Mouse (Mus musculus) embryo, embryonic 10.5 days (tissue): ENCODE measurements around the gene Gm28047.
"Not testable (repeated sequence)": the region's sequence is repeated elsewhere in the genome, so short reads cannot be mapped to it uniquely, and the experiment has no call there.

Source experiments
- DNase-seq: peaks from one replicate; pipeline ENCODE4 v3.0.0-alpha.2; 2015; ENCODE audit warnings: low spot score

The Gm28047 gene

GRCm38 (mm10) chr15:102619486-102619885 lies 5.4 kb downstream of the Gm28047 start:
- no peak for DNase-seq

- DNase-seq = no peak
Measured at GRCm38 (mm10) chr15:102617654-102618053, 7.2 kb downstream of the Gm28047 start.

- DNase-seq = no peak
Measured at GRCm38 (mm10) chr15:102616174-102616573, 8.7 kb downstream of the Gm28047 start.

GRCm38 (mm10) chr15:102614224-102614623 lies 10.6 kb downstream of the Gm28047 start:
- no peak for DNase-seq

- DNase-seq = no peak
Measured at GRCm38 (mm10) chr15:102612966-102613365, 11.9 kb downstream of the Gm28047 start.

GRCm38 (mm10) chr15:102608586-102608985 lies 16.3 kb downstream of the Gm28047 start:
- DNase-seq = not testable (repeated sequence)

- DNase-seq = no peak
Measured at GRCm38 (mm10) chr15:102593996-102594656, 30.7 kb downstream of the Gm28047 start.

GRCm38 (mm10) chr15:102592674-102593073 lies 32.2 kb downstream of the Gm28047 start:
- no peak for DNase-seq

- DNase-seq = no peak
Measured at GRCm38 (mm10) chr15:102590567-102590966, 34.3 kb downstream of the Gm28047 start.

GRCm38 (mm10) chr15:102589826-102590225 lies 35.0 kb downstream of the Gm28047 start:
- DNase-seq = no peak

GRCm38 (mm10) chr15:102585501-102585900 lies 39.4 kb downstream of the Gm28047 start:
- DNase-seq = no peak

- DNase-seq = peak; percentile 4
Measured at GRCm38 (mm10) chr15:102583708-102584383, 41.0 kb downstream of the Gm28047 start.

GRCm38 (mm10) chr15:102581205-102581604 lies 43.7 kb downstream of the Gm28047 start:
- DNase-seq = no peak

GRCm38 (mm10) chr15:102578351-102578750 lies 46.5 kb downstream of the Gm28047 start:
- DNase-seq = no peak

GRCm38 (mm10) chr15:102576972-102577371 lies 47.9 kb downstream of the Gm28047 start:
- no peak for DNase-seq

GRCm38 (mm10) chr15:102572081-102572480 lies 52.8 kb downstream of the Gm28047 start:
- no peak for DNase-seq

- no peak for DNase-seq
Measured at GRCm38 (mm10) chr15:102567849-102568248, 57.0 kb downstream of the Gm28047 start.

- DNase-seq = no peak
Measured at GRCm38 (mm10) chr15:102563681-102564080, 61.2 kb downstream of the Gm28047 start.

- no peak for DNase-seq
Measured at GRCm38 (mm10) chr15:102563061-102563460, 61.8 kb downstream of the Gm28047 start.

GRCm38 (mm10) chr15:102562491-102562890 lies 62.4 kb downstream of the Gm28047 start:
- DNase-seq = no peak

GRCm38 (mm10) chr15:102557580-102557979 lies 67.3 kb downstream of the Gm28047 start:
- DNase-seq = no peak

- no peak for DNase-seq
Measured at GRCm38 (mm10) chr15:102555581-102555980, 69.3 kb downstream of the Gm28047 start.

GRCm38 (mm10) chr15:102552599-102552998 lies 72.3 kb downstream of the Gm28047 start:
- no peak for DNase-seq

- no peak for DNase-seq
Measured at GRCm38 (mm10) chr15:102547478-102547877, 77.4 kb downstream of the Gm28047 start.
